Mouse (Mus musculus): ENCODE data around the gene Vwa5b1.

- TF ChIP-seq CTCF (IDR thresholded peaks at IDR 0.05; ENCODE audit: control insufficient read depth, insufficient read depth, low read length) (no peak), POLR2A (IDR thresholded peaks at IDR 0.05; ENCODE audit: borderline replicate concordance, control insufficient read depth, low read depth, low read length) (no peak)
Observed at GRCm38 (mm10) chr4:138659936-138660602, 24.4 kb upstream of the Vwa5b1 start.
